7 mouse cellular contexts compared by ENCODE assay signal in genomic region chr8:95832603-95833434, GRCm38 (mm10). TPM values are rescaled to one million over a fixed set of nuclear protein-coding genes. Genes with fewer than 3 reads are reported as not detected.
DNase-seq lines count a peak whose midpoint lies in the region; ATAC-seq and TF ChIP-seq lines count a peak whose summit lies in the region.

No protein-coding gene starts in this region.

- TF ChIP-seq POLR2A in small intestine, adult 2 months (IDR thresholded peaks at IDR 0.05; ENCODE audit: low read depth, low read length): no peak

- peak; percentile 79 for ATAC-seq in embryonic facial prominence, embryonic 11.5 days (replicated peaks; ENCODE audit: insufficient number of reproducible peaks, low FRiP score, low TSS enrichment, low read depth)
- peak; percentile 79; the same call in 1 of the 2 replicates for ATAC-seq in midbrain, embryonic 12.5 days (ENCODE audit: low FRiP score, low read depth)

- no peaks in the 10 kb centered on the region for H3K36me3 ChIP-seq in embryonic facial prominence, embryonic 11.5 days (replicated peaks; ENCODE audit: control insufficient read depth, insufficient read depth, low read depth, low read length)
- peaks cover 10% of the 10 kb centered on the region for H3K36me3 ChIP-seq in midbrain, embryonic 12.5 days
- no peaks in the 10 kb centered on the region for H3K36me3 ChIP-seq in small intestine, adult 2 months (ENCODE audit: control insufficient read depth, insufficient read depth, low read length)

- H3K4me1 ChIP-seq in embryonic facial prominence, embryonic 11.5 days (ENCODE audit: control insufficient read depth, insufficient read depth, low read length): no peaks in the 10 kb centered on the region
- peaks cover 10% of the 10 kb centered on the region for H3K4me1 ChIP-seq in midbrain, embryonic 12.5 days
- H3K4me1 ChIP-seq in small intestine, adult 2 months (ENCODE audit: control insufficient read depth, insufficient read depth, insufficient read length, low read length): peaks cover 6% of the 10 kb centered on the region; the same call in 1 of the 2 replicates

- H3K4me3 ChIP-seq in embryonic facial prominence, embryonic 11.5 days (ENCODE audit: low read depth, low read length): peak overlapping the region; percentile 34
- peak overlapping the region; percentile 29 for H3K4me3 ChIP-seq in midbrain, embryonic 12.5 days
- peak overlapping the region; percentile 29 for H3K4me3 ChIP-seq in small intestine, adult 2 months (ENCODE audit: low read depth, low read length)

- WGBS in embryonic facial prominence, embryonic 11.5 days: 15% methylated on average over 16 of the region's 16 CpGs
- WGBS in midbrain, embryonic 12.5 days: 14% methylated on average over 16 of the region's 16 CpGs
- 14% methylated on average over 16 of the region's 16 CpGs for WGBS in small intestine, adult 2 months

- H3K27me3 ChIP-seq in embryonic facial prominence, embryonic 11.5 days (ENCODE audit: control insufficient read depth, insufficient read depth, low read length): no peaks in the 10 kb centered on the region
- no peaks in the 10 kb centered on the region for H3K27me3 ChIP-seq in midbrain, embryonic 12.5 days
- no peaks in the 10 kb centered on the region for H3K27me3 ChIP-seq in small intestine, adult 2 months (ENCODE audit: control insufficient read depth, insufficient read depth, low read length)

- H3K9me3 ChIP-seq in embryonic facial prominence, embryonic 11.5 days (replicated peaks; ENCODE audit: control insufficient read depth, low read length): no peaks in the 10 kb centered on the region
- no peaks in the 10 kb centered on the region for H3K9me3 ChIP-seq in midbrain, embryonic 12.5 days

- peak; percentile 60; the same call in 1 of the 2 replicates for TF ChIP-seq CTCF in small intestine, adult 2 months (IDR thresholded peaks at IDR 0.05; ENCODE audit: extremely low read depth, insufficient read length, insufficient replicate concordance, low read depth, low read length)

- peak; percentile 87 for DNase-seq in adrenal gland, postnatal 14 days
- peak; percentile 93 for DNase-seq in embryonic facial prominence, embryonic 11.5 days (ENCODE audit: low spot score)
- DNase-seq in heart, adult 11 months: peak; percentile 95
- DNase-seq in kidney, adult 11 months: peak; percentile 70
- DNase-seq in left cerebral cortex, postnatal 4 days: peak; percentile 76

- no peak overlapping the region for H3K9ac ChIP-seq in embryonic facial prominence, embryonic 11.5 days (replicated peaks; ENCODE audit: low read length)
- 0 out of 2 replicates have a peak overlapping the region, but pooled peaks have one; percentile 8 for H3K9ac ChIP-seq in midbrain, embryonic 12.5 days (replicated peaks)

- peak overlapping the region; percentile 56 for H3K4me2 ChIP-seq in embryonic facial prominence, embryonic 11.5 days (ENCODE audit: low read depth, low read length)
- H3K4me2 ChIP-seq in midbrain, embryonic 12.5 days (replicated peaks): peak overlapping the region; percentile 54

- intact Hi-C loops in left cerebral cortex, postnatal 4 days (cut with DNase I): no loop called here

- H3K27ac ChIP-seq in embryonic facial prominence, embryonic 11.5 days (replicated peaks; ENCODE audit: low read depth, low read length): no peak overlapping the region
- H3K27ac ChIP-seq in midbrain, embryonic 12.5 days (replicated peaks): no peak overlapping the region
- H3K27ac ChIP-seq in small intestine, adult 2 months (ENCODE audit: insufficient read depth, low read depth, low read length): no peak overlapping the region

RNA-seq across cellular contexts. Expression of gene Sap18b, which starts 7.7 kb away (rescaled TPM):
- total RNA-seq in adrenal gland, postnatal 14 days (2021): 188 and 211 TPM in 2 replicates
- 402 and 452 TPM in 2 replicates for polyA plus RNA-seq in embryonic facial prominence, embryonic 11.5 days (2014; fragmentation: Nextera tagmentation; extraction: Ambion mirVana)
- 10 to 100 TPM; 97.4 to 99.3 TPM for total RNA-seq in left cerebral cortex, postnatal 4 days (2021)
- 330 TPM in 2 replicates for polyA plus RNA-seq in midbrain, embryonic 12.5 days (2016; fragmentation: Nextera tagmentation; extraction: Ambion mirVana)
- polyA plus RNA-seq in small intestine, adult 2 months (2012; rRNA removed): 15.5 and 30.4 TPM in 2 replicates

RNA-seq across cellular contexts. Expression of gene Slc38a7, which starts 20.5 kb away (rescaled TPM):
- total RNA-seq in adrenal gland, postnatal 14 days (2021): 13.3 and 13.6 TPM in 2 replicates
- polyA plus RNA-seq in embryonic facial prominence, embryonic 11.5 days (2014; fragmentation: Nextera tagmentation; extraction: Ambion mirVana): 15.2 and 15.4 TPM in 2 replicates
- total RNA-seq in left cerebral cortex, postnatal 4 days (2021): 10 to 100 TPM; 42.5 to 43.2 TPM
- polyA plus RNA-seq in midbrain, embryonic 12.5 days (2016; fragmentation: Nextera tagmentation; extraction: Ambion mirVana): 19.7 and 19.9 TPM in 2 replicates
- 9.4 and 14.9 TPM in 2 replicates for polyA plus RNA-seq in small intestine, adult 2 months (2012; rRNA removed)

RNA-seq across cellular contexts. Expression of gene Cnot1, which starts 25.6 kb away (rescaled TPM):
- total RNA-seq in adrenal gland, postnatal 14 days (2021): 144 and 154 TPM in 2 replicates
- 119 and 120 TPM in 2 replicates for polyA plus RNA-seq in embryonic facial prominence, embryonic 11.5 days (2014; fragmentation: Nextera tagmentation; extraction: Ambion mirVana)
- 100 to 1,000 TPM; 156 to 167 TPM for total RNA-seq in left cerebral cortex, postnatal 4 days (2021)
- 88.1 and 94.3 TPM in 2 replicates for polyA plus RNA-seq in midbrain, embryonic 12.5 days (2016; fragmentation: Nextera tagmentation; extraction: Ambion mirVana)
- polyA plus RNA-seq in small intestine, adult 2 months (2012; rRNA removed): 38.7 and 63.2 TPM in 2 replicates

RNA-seq across cellular contexts. Expression of gene Got2, which starts 55.5 kb away (rescaled TPM):
- 99.6 and 129 TPM in 2 replicates for total RNA-seq in adrenal gland, postnatal 14 days (2021)
- 79.8 and 95.8 TPM in 2 replicates for polyA plus RNA-seq in embryonic facial prominence, embryonic 11.5 days (2014; fragmentation: Nextera tagmentation; extraction: Ambion mirVana)
- total RNA-seq in left cerebral cortex, postnatal 4 days (2021): 100 to 1,000 TPM; 147 to 156 TPM
- 164 and 194 TPM in 2 replicates for polyA plus RNA-seq in midbrain, embryonic 12.5 days (2016; fragmentation: Nextera tagmentation; extraction: Ambion mirVana)
- polyA plus RNA-seq in small intestine, adult 2 months (2012; rRNA removed): 26.3 and 31.9 TPM in 2 replicates

Comparison
In these comparisons a context has a peak if more than half of its experiments do, and no peak if none do; other contexts are left out.
1. RNA of gene Sap18b, which starts 7.7 kb away (polyA plus RNA-seq): 402 to 452 TPM in embryonic facial prominence, embryonic 11.5 days and 330 TPM in midbrain, embryonic 12.5 days; 15.5 to 30.4 TPM in small intestine, adult 2 months; every median in the first group is over 10 times any median in the second.
2. Peak in every context shown above with its lines, with median percentiles within 50 percentile points of each other: DNase-seq and H3K4me3 ChIP-seq.